Mouse (Mus musculus) CH12F3 (cell line): ENCODE data around the gene Stat2.
"Not testable (repeated sequence)": the region's sequence is repeated elsewhere in the genome, so short reads cannot be mapped to it uniquely, and the experiment has no call there.

Source experiments
- in situ Hi-C: fragments of 300-500 bp; cut with MboI; formaldehyde crosslinking; loops from 2 replicates; pipeline ENCODE4 v1.14.3; 2020; ENCODE audit warnings: low sequenced_read_pairs

Gene Stat2

DNA sequence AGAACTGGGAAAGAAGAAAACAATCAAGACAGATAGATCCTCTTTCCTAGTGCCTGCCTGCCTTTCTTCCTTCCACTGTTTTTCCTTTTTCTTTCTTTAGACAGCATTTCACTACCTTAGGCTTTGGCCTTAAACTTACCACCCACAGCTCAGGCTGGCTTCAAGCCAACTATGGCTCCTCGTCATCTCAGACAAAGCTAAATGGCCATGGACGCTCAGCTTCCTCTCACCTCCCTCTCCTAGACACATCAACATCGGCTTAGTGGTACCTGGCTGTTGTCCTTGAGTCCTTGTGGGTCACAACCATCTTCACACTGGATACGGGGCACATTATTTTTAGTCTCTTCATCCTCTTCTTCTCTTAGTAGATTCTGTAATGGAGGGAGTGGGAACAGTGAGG is 26.9 kb downstream of the Stat2 start:
- in situ Hi-C loops, result no loop called here

DNA sequence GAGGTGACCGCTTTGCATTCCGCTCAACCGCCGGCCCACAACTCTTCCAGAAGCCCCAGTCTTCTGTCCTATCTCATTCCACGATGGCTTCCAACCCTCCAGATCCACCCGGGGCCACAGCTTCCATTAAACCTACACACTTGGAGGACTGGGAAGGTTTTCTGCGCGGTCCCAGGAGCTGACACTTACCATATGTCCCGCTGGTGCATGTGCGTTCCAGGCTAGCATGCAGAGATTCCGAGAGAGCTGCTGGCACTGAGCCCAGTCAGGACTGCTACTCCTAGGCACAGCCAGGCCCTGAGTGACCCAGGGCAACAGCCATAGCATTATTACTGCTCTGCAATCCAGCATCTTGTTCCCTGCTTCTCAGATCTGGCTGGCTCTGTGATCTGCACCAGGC is 27.3 kb downstream of the Stat2 start:
- in situ Hi-C loops, result no loop called here

- in situ Hi-C loops, result no loop called here
Measured at GRCm38 (mm10) chr10:128298243-128298642, 27.9 kb downstream of the Stat2 start.

DNA sequence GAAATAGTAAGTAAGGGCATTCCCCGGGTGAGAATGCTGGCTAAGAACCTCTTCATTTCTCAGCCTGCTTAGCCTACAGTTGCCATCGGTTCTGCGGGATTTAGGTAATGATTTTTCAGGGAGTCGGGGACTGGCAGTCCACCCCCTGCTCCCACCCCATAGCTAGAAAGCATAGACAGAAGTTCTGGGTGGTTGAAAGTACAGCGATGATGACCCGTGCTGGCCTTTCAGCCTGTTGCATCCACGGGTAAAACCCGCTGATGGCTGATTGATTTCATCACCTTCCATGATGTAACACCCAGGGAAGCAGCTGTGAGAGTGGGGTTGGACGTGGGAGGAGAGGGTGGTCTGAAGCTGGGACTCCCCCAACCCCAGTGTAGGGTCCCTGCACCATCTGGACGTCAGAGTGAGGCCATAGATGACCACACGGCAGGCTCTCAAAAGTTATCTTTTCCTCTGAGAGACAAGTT is 28.4 kb downstream of the Stat2 start, which contains the start of gene Il23a:
Gene Il23a, minus strand, starts transcription at position 51 of the 470 bp plus-strand sequence.
- in situ Hi-C loops, result no loop called here

GRCm38 (mm10) chr10:128302357-128302756 is 32.0 kb downstream of the Stat2 start:
- in situ Hi-C loops, result no loop called here

- in situ Hi-C loops, result no loop called here
Measured at GRCm38 (mm10) chr10:128302785-128303125, 32.4 kb downstream of the Stat2 start.

GRCm38 (mm10) chr10:128303126-128304021 is 33.0 kb downstream of the Stat2 start, which contains the start of gene Pan2:
Pan2 (plus strand) TSS chr10:128303335.
- in situ Hi-C loops, result no loop called here

GRCm38 (mm10) chr10:128309654-128310053 is 39.3 kb downstream of the Stat2 start:
- in situ Hi-C loops, result no loop called here

DNA sequence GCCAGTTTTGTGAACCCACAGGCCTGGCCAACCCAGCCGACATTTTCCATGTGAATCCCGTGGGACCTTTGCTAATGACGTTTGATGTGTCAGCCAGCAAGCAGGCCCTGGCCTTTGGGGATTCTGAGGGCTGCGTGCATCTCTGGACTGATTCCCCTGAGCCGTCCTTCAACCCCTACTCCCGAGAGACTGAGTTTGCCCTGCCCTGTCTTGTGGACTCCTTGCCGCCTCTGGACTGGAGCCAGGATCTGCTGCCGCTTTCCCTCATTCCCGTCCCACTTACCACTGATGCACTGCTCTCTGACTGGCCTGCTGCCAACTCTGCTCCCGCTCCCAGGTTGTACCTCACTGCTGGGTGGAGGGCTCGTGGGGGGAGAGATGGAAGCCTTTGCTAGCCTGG is 39.8 kb downstream of the Stat2 start:
- in situ Hi-C loops, result no loop called here

DNA sequence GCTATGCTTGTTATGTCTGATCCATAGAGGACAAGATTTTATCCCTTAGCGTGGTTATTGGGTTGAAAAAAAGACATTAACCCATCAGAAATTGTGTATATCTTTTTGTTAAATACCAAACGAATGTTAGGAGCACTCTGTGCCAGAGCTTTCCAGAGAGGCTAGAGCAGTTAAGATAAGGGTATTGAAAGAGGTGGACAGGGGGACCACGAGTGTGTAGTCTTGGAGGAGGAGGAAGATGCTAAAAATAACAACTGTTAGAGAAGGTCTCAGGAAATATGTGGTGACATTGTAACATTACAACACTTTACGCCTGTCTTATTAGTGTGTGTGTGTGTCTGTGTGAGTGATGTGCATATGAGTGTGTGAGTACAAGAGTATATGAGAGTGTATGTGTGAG is 40.5 kb downstream of the Stat2 start:
- in situ Hi-C loops, result no loop called here

GRCm38 (mm10) chr10:128315578-128315977 is 45.2 kb downstream of the Stat2 start:
- in situ Hi-C loops, result no loop called here

DNA sequence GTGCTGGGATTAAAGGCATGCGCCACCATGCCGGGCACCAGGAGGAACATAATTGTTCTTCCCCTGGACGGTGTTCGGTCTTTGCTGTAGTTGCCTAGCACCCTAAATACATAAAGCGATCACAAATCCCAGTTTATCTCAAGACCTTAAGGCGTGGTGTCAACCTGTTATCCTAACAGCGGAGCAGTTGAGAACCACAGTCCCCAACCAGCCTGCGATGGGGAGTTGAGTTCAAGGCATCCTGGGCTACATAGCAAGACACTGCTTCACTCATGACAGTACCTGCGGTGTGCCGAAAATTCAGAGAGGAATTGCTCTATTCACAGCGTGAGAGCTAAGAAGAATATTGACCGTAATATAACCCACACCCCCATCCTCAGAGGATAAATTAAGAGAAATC is 51.3 kb downstream of the Stat2 start:
- in situ Hi-C loops, result no loop called here

DNA sequence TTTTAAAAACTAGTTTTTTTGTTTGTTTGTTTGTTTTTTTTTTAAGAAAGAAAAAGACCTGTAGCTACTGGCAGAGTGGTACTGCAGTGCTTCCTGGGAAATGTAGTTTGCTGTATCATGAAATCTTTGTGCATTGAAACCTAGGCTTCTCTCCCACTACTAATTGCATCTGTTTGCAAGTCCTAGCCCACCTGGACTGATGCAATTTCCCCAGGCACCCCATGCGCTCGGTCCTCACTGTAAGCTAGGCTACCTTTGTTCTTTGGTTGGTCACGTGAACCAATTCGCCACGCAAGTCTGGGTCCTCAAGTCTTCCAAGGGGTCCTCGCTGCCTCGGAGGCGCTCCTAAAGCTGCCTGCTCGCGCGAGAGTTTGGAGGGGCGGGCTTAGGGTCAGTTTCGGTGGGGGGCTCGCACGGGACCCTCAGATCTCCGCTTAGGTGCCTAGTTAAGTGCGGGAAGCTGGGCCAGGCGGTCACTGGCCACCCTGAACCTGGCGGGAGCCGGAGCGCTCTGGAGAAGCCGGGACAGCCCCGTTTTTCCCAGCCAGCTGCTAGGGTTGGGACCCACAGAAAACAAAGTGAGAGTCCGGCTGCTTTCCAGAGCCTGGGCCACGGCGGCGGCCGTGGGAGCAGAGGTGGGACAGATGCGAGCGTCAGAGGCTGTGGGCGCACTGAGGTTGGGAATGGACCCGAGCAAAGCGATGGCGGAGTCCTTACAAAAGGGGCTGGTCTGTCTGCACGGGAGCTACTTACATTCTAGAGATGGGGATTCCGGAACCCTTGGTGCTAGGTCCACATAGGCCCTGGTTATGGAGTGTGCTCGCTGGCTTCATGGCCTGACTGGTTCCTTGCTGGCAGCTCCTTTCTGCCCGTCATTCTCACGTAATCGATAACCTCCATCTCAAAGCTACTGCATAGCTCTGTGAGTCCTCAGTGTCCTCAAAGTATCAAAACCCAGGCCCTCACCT is 52.1 kb downstream of the Stat2 start, which contains the start of gene Cnpy2:
Gene Cnpy2, plus strand, starts transcription at position 319 of the 968 bp plus-strand sequence.
- in situ Hi-C loops, result no loop called here

DNA sequence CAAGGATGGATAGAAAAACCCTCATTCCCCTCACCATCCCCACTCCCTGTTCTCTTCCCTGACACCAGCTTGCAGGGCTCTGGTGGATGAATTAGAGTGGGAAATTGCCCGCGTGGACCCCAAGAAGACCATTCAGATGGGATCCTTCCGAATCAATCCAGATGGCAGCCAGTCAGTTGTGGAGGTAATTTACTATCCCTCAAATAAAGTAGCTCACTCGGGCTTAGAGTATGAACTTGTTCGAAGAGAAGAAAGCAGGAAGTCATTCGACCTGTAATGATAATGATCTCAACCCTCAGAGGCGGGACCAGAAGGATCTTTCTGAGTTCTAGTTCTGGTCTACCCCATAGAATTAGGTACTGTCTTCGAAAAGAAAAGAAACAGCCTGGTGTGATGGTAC is 53.2 kb downstream of the Stat2 start:
- in situ Hi-C loops, result no loop called here

DNA sequence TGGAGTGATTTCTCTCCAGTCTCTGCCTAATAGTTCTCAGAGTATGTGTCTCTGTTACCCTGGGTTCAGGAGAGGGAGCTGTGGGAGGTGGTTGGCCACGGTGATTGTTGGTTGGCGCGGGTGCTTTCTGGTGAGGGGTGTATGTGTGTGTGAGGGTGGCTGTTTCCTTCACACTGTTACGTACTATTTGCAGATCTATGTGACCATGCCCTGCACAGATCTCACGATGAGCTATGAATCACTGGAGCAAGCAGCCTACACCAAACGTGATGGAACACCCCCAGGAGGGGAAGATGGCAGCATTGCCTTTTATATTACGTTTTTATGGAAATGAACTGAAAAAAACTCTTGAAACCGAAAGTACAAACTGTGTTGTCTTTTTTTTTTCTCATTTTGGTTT is 56.5 kb downstream of the Stat2 start:
- in situ Hi-C loops, result no loop called here

DNA sequence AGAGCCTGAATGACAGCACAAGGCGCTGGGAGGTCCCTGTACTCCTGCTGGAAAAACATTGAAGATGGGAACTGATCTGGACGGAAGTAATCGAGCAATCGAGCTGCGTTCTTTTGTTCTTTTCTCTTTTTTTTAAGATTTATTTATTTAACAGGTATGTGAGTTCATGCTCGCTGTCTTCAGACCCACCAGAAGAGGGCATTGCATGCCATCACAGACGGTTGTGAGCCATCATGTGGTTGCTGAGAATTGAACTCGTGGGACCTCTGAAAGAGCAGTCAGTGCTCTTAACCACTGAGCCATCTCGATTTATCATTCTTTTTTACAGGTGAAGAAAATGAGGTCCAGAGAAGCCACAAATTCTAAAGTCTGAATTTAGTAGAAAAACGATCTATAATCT is 57.3 kb downstream of the Stat2 start:
- in situ Hi-C loops, result no loop called here

- in situ Hi-C loops, result not testable (repeated sequence)
Measured at GRCm38 (mm10) chr10:128332358-128333249, 62.2 kb downstream of the Stat2 start.

DNA sequence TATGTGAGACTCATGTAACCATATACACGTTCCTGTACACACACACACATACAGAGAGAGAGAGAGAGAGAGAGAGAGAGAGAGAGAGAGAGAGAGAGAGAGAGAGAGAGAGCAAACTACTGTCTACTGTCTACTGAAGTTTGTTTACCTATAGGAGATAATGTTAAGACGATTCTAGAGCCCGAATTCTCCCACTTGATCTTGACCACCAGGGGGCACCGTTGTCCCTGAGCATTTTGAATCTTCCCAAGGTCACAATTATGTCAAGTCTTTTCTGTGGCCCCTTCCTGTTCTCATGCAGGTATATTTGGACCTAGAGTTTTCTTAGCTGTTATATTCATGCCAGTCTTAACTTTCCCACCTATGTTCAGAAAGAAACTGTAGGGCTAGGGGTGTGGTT is 65.2 kb downstream of the Stat2 start:
- in situ Hi-C loops, result no loop called here

DNA sequence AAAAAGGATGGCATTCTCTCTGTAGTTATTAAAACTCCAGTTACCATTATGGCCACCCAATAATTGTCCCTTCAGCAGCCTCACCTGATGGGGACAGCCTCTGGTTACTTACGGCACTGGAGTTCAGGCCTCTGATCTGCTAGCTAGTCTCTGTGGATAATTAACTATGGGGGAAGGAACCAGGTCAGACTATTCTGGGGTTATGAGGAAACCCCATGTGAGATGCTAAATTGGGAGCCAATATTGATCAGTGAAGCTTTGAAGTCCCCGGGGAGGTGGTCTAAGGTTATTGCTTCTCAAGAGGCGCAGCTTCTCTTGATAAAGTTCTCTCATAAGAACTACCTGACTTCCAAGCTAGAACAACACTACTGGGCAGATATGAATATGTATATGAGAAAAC is 65.8 kb downstream of the Stat2 start:
- in situ Hi-C loops, result no loop called here

- in situ Hi-C loops, result no loop called here
Measured at GRCm38 (mm10) chr10:128336597-128336996, 66.2 kb downstream of the Stat2 start.
